Mouse (Mus musculus): Measurements from ENCODE around the gene Olfr1340. TPM values are rescaled to one million over a fixed set of nuclear protein-coding genes. Genes with fewer than 3 reads are reported as not detected.

The Olfr1340 gene
- polyA plus RNA-seq (2015; fragmentation: Nextera tagmentation; extraction: Ambion mirVana), result not detected in 2 replicates

- Histone ChIP-seq H3K9me3 (no peaks in the 10 kb centered on the region), H3K27me3 (no peaks in the 10 kb centered on the region), H3K9ac (no peak within 1 kb of the TSS), H3K4me2 (no peak within 1 kb of the TSS), H3K36me3 (no peaks in the 10 kb centered on the region), H3K4me3 (no peak within 1 kb of the TSS), H3K4me1 (replicated peaks) (no peaks in the 10 kb centered on the region), H3K27ac (no peak within 1 kb of the TSS)
- ATAC-seq (ENCODE audit: low FRiP score), result no peak
Observed at GRCm38 (mm10) chr4:118719838-118720237, at the start of gene Olfr1340. Gene Olfr1340 (plus strand): TSS chr4:118720138.

- no peaks in the 10 kb centered on the region for H3K4me1 ChIP-seq (replicated peaks)
- H3K36me3 ChIP-seq, result no peaks in the 10 kb centered on the region
- no peak overlapping the region for H3K4me3 ChIP-seq
- H3K9ac ChIP-seq, result no peak overlapping the region
- peaks cover 3% of the 10 kb centered on the region; the same call in 1 of the 2 replicates for H3K9me3 ChIP-seq
- WGBS, result 82% methylated on average over 2 of the region's 2 CpGs
- no peak for ATAC-seq (ENCODE audit: low FRiP score)
- H3K4me2 ChIP-seq, result no peak overlapping the region
- no peak overlapping the region for H3K27ac ChIP-seq
- no peaks in the 10 kb centered on the region for H3K27me3 ChIP-seq
Observed at GRCm38 (mm10) chr4:118687086-118687485, 32.9 kb upstream of the Olfr1340 start.

GRCm38 (mm10) chr4:118692412-118692973 is 27.4 kb upstream of the Olfr1340 start, which contains the start of gene Olfr1342:
Gene Olfr1342 (minus strand): TSS chr4:118692756.
- Histone ChIP-seq H3K36me3 (no peaks in the 10 kb centered on the region), H3K4me1 (replicated peaks) (peaks cover 7% of the 10 kb centered on the region), H3K9ac (no peak within 1 kb of the TSS), H3K4me3 (no peak within 1 kb of the TSS), H3K27ac (no peak within 1 kb of the TSS), H3K4me2 (no peak within 1 kb of the TSS), H3K9me3 (peaks cover 3% of the 10 kb centered on the region; the same call in 1 of the 2 replicates), H3K27me3 (no peaks in the 10 kb centered on the region)
- no peak for ATAC-seq (ENCODE audit: low FRiP score)
- WGBS, result 49% methylated on average over 12 of the region's 12 CpGs

GRCm38 (mm10) chr4:118693812-118694211 is 26.1 kb upstream of the Olfr1340 start:
- Histone ChIP-seq H3K27ac (no peak overlapping the region), H3K9me3 (no peaks in the 10 kb centered on the region), H3K4me1 (replicated peaks) (peaks cover 7% of the 10 kb centered on the region), H3K27me3 (no peaks in the 10 kb centered on the region), H3K9ac (no peak overlapping the region), H3K4me3 (no peak overlapping the region), H3K36me3 (no peaks in the 10 kb centered on the region), H3K4me2 (no peak overlapping the region)
- 0 out of 2 replicates have a peak, but pooled peaks have one; percentile 28 for ATAC-seq (ENCODE audit: low FRiP score)
- 40% methylated on average over 2 of the region's 2 CpGs for WGBS

- no peak within 1 kb of the TSS for H3K4me3 ChIP-seq
- no peak within 1 kb of the TSS for H3K9ac ChIP-seq
- H3K27me3 ChIP-seq, result no peaks in the 10 kb centered on the region
- ATAC-seq (ENCODE audit: low FRiP score), result no peak
- H3K9me3 ChIP-seq, result no peaks in the 10 kb centered on the region
- H3K27ac ChIP-seq, result no peak within 1 kb of the TSS
- WGBS, result 87% methylated on average over 3 of the region's 3 CpGs
- H3K4me1 ChIP-seq (replicated peaks), result no peaks in the 10 kb centered on the region
- H3K36me3 ChIP-seq, result no peaks in the 10 kb centered on the region
- H3K4me2 ChIP-seq, result no peak within 1 kb of the TSS
Observed at GRCm38 (mm10) chr4:118703223-118703622, 16.7 kb upstream of the Olfr1340 start, which contains the start of gene Olfr1341. Gene Olfr1341 (plus strand): TSS chr4:118703523.

GRCm38 (mm10) chr4:118708086-118708485 is 11.9 kb upstream of the Olfr1340 start:
- no peaks in the 10 kb centered on the region for H3K36me3 ChIP-seq
- H3K9ac ChIP-seq, result no peak overlapping the region
- no peak overlapping the region for H3K27ac ChIP-seq
- no peaks in the 10 kb centered on the region for H3K27me3 ChIP-seq
- 94% methylated on average over 5 of the region's 5 CpGs for WGBS
- no peaks in the 10 kb centered on the region for H3K9me3 ChIP-seq
- ATAC-seq (ENCODE audit: low FRiP score), result no peak
- no peak overlapping the region for H3K4me3 ChIP-seq
- H3K4me1 ChIP-seq (replicated peaks), result no peaks in the 10 kb centered on the region
- H3K4me2 ChIP-seq, result no peak overlapping the region

GRCm38 (mm10) chr4:118711656-118712055 is 8.3 kb upstream of the Olfr1340 start:
- H3K4me1 ChIP-seq (replicated peaks), result no peaks in the 10 kb centered on the region
- no peak overlapping the region for H3K4me2 ChIP-seq
- 16% methylated on average over 1 of the region's 1 CpGs for WGBS
- no peaks in the 10 kb centered on the region for H3K27me3 ChIP-seq
- no peaks in the 10 kb centered on the region for H3K9me3 ChIP-seq
- H3K4me3 ChIP-seq, result no peak overlapping the region
- ATAC-seq (ENCODE audit: low FRiP score), result no peak
- H3K9ac ChIP-seq, result no peak overlapping the region
- H3K36me3 ChIP-seq, result no peaks in the 10 kb centered on the region
- H3K27ac ChIP-seq, result no peak overlapping the region

- Histone ChIP-seq H3K9ac (no peak overlapping the region), H3K4me1 (replicated peaks) (no peaks in the 10 kb centered on the region), H3K27me3 (no peaks in the 10 kb centered on the region), H3K36me3 (no peaks in the 10 kb centered on the region), H3K9me3 (no peaks in the 10 kb centered on the region), H3K4me3 (no peak overlapping the region), H3K4me2 (no peak overlapping the region), H3K27ac (no peak overlapping the region)
- no peak for ATAC-seq (ENCODE audit: low FRiP score)
- WGBS, result 55% methylated on average over 10 of the region's 10 CpGs
Observed at GRCm38 (mm10) chr4:118721742-118722483, 2.0 kb downstream of the Olfr1340 start.

- Histone ChIP-seq H3K36me3 (no peaks in the 10 kb centered on the region), H3K27ac (no peak within 1 kb of the TSS), H3K9me3 (no peaks in the 10 kb centered on the region), H3K27me3 (no peaks in the 10 kb centered on the region), H3K9ac (no peak within 1 kb of the TSS), H3K4me1 (replicated peaks) (no peaks in the 10 kb centered on the region), H3K4me2 (no peak within 1 kb of the TSS), H3K4me3 (no peak within 1 kb of the TSS)
- no peak for ATAC-seq (ENCODE audit: low FRiP score)
- 90% methylated on average over 1 of the region's 1 CpGs for WGBS
Observed at GRCm38 (mm10) chr4:118731875-118732274, 11.9 kb downstream of the Olfr1340 start, which contains the start of gene Olfr1339. Gene Olfr1339 (plus strand): TSS chr4:118732175.

GRCm38 (mm10) chr4:118739574-118739973 is 19.6 kb downstream of the Olfr1340 start:
- H3K9ac ChIP-seq, result no peak overlapping the region
- peaks cover 31% of the 10 kb centered on the region for H3K27me3 ChIP-seq
- ATAC-seq (ENCODE audit: low FRiP score), result no peak
- H3K27ac ChIP-seq, result no peak overlapping the region
- peaks cover 9% of the 10 kb centered on the region for H3K4me1 ChIP-seq (replicated peaks)
- H3K4me2 ChIP-seq, result no peak overlapping the region
- H3K9me3 ChIP-seq, result no peaks in the 10 kb centered on the region
- WGBS, result 61% methylated on average over 3 of the region's 3 CpGs
- no peaks in the 10 kb centered on the region for H3K36me3 ChIP-seq
- H3K4me3 ChIP-seq, result no peak overlapping the region

GRCm38 (mm10) chr4:118740988-118741698 is 21.2 kb downstream of the Olfr1340 start:
- no peaks in the 10 kb centered on the region for H3K9me3 ChIP-seq

GRCm38 (mm10) chr4:118741881-118742280 is 21.9 kb downstream of the Olfr1340 start:
- no peak overlapping the region for H3K27ac ChIP-seq
- ATAC-seq (ENCODE audit: low FRiP score), result no peak
- no peaks in the 10 kb centered on the region for H3K36me3 ChIP-seq

More at GRCm38 (mm10) chr4:118740988-118741698, 21.2 kb downstream of the Olfr1340 start:
- Histone ChIP-seq H3K9ac (no peak overlapping the region), H3K4me1 (replicated peaks) (peaks cover 9% of the 10 kb centered on the region), H3K36me3 (no peaks in the 10 kb centered on the region), H3K4me3 (no peak overlapping the region), H3K27ac (no peak overlapping the region), H3K27me3 (peaks cover 31% of the 10 kb centered on the region), H3K4me2 (peak overlapping the region; percentile 35)
- 4% methylated on average over 11 of the region's 11 CpGs for WGBS
- no peak for ATAC-seq (ENCODE audit: low FRiP score)

More at GRCm38 (mm10) chr4:118741881-118742280, 21.9 kb downstream of the Olfr1340 start:
- peaks cover 9% of the 10 kb centered on the region for H3K4me1 ChIP-seq (replicated peaks)
- 4% methylated on average over 16 of the region's 16 CpGs for WGBS
- H3K4me3 ChIP-seq, result no peak overlapping the region
- no peaks in the 10 kb centered on the region for H3K9me3 ChIP-seq
- peaks cover 31% of the 10 kb centered on the region for H3K27me3 ChIP-seq
- peak overlapping the region; percentile 35 for H3K4me2 ChIP-seq
- no peak overlapping the region for H3K9ac ChIP-seq

Measured in hindbrain, embryonic 13.5 days (tissue).